Mouse (Mus musculus) kidney, adult 8-10 months (tissue): ENCODE results near the gene Cdan1.
"Not testable (repeated sequence)": the region's sequence is repeated elsewhere in the genome, so short reads cannot be mapped to it uniquely, and the experiment has no call there.

Experiments
- DNase-seq, 2 experiments: peaks; one replicate each; pipeline ENCODE4 v3.0.0; 2022

The Cdan1 gene

DNA sequence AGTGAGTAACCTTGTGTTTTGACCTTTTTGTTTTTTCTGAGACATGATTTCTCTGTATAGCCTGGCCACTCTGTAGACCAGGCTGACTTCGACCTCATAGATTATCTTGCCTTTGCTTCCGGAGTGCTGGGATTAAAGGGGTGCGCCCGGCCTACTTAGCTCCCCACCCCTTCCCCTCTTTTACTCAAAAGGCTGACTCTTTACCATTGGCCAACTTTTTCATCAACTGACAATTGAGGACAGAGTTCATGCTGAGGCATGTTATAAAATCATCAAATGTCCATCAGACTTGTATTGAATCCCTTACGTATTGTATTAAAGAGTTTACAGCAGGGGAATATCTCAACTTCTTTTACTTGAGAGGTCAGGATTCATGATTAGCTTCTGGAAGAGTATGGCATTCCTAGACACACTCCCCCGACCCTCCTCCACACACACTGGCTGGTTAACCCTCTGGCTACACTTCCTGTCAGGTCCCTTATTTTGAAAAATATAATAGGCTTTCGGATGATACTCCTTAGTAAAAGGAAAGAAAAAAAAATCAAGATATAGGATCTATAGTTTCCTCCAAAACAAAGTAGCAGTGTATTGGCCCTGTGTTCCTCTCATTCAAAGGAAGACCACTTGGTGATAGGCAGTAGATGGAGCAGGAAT, 117.9 kb downstream of the Cdan1 start:
- DNase-seq = no peak

DNA sequence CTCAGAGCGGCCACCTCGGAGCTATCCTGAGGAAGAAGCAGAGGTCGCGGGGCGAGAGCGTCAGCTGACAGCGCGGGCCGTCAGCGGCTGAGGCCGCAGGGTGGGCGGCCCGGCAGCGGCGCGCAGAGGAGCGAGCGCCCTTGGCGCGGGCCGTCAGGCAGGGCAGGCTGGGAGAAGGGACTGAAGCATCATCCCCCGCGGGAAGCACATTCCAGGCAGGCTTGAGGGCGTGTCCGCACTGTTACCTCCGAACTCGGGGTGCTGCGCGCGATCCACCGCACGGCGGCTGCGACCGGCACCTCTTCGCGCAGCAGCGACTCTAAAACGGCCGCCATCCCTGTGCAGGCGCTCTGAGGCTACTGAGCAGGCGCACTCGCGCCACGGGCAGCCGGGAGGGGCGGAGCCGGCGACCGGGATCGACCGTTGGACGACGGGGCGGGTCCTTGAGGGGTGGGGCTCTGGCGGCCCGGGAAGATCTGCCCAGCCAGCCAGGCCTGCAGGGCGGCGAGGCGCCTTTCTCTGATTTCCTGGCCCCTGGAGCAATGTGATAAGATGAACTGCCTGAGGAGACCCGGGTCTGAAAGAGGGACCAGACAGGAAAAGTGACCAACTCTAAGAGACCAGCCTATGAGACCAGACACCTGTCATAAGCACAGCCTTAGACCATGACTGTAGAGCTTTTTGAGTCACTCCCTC, 118.6 kb downstream of the Cdan1 start:
- peak; percentile 91 to 93 for DNase-seq

DNA sequence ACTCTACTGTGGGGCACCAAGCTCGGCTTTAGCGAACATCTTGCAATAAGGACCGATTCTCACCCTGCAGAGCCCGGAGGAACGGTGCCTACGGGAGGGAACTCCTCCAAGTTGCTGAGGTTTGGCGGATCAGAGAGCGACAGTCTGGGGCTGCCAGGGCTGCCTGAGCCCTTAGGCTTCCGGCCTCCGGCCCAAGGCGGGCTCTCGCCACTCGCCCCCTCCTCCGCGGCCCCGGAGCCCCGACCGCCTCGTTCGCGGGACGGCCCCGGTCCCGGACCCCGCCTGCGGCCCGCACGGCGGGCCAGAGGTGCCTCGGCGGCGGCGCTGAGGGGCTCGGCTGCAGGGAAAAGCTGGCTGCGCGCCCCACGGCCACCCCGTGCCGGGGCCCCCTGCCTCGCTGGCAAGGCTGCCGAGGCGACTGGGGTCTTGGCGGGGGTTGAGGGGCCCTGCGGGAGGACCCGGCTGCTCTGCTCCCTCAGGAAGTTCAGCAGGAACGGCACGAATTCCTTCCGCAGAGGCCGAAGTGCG, 119.2 kb downstream of the Cdan1 start:
- DNase-seq = no peak

DNA sequence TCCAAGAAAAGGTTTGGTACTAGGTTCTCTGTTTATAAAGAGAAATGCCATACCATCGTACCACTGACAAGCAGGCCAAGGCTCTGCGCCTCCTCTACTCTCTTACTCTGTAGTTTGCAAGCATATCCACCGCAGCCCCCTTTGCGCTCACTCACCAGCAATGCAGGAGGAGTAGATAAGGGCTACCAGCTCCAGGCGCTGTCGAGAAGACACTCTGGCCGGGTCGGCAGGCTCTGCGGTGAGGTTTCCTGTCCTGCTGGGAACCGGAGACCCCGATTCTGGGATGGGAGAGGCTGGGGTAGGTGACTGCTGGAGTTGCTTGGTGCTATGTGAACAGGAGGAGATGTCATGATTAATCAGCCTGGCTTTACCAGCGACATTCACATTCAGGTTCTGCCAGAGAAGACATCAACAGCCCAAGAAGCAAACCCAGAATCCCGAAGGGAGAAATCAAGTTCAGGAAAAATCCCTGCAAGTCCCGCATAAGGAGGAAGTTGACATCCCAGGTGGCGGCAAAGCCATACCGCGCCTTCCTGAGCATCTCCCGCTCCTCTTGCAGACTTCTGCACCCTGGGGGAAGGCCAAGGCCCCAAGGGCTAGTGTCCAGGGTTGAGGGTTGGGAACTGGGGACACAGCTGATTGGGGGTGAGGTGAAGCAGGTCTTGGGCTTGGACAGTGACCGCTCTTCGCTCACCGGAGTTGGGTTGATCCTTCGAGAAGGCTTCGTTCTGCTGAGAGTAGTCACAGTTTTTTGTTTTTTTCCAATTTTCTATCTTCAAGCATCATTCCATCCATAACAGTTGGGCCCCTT, 119.9 kb downstream of the Cdan1 start:
- DNase-seq = no peak

DNA sequence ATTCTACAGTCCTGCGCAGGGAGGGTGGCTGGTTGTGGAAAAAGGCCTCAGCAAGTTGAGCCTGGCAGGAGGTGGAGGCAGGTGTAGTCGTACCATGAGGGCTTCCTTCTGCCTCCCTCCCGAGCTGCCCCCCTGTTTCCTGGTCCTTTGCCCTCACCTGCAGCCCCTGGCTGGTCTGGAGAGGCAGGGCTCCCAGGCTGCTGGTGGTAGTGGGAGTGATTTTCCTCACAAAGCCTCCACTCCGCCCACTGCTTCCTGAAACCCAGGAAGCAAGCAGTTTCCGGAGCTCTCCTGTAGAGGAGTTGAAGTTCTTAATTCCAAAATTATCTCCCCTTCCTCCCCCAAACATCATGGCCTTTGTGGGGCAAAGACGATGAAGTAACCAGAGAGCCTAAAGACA, 125.8 kb downstream of the Cdan1 start:
- no peak for DNase-seq

DNA sequence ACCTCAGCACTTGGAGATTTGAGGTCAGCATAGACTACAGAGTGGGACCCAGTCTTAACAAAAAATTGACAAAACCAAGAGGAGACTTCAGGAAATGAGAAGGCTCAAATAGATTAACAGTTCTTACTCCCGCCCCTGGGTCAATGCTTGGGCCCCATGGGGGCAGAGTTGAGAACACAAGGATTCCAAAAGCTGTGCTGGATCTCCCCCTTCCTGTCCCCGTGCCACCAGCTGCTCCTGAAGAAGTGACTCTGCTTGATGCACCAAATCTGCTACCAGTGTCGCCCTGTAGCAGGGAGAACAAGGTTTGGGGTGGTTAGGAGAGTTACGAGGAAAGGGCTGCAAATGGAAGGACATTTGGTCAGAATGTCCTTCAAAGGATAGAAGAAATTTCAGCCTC, 126.3 kb downstream of the Cdan1 start:
- no peak for DNase-seq

DNA sequence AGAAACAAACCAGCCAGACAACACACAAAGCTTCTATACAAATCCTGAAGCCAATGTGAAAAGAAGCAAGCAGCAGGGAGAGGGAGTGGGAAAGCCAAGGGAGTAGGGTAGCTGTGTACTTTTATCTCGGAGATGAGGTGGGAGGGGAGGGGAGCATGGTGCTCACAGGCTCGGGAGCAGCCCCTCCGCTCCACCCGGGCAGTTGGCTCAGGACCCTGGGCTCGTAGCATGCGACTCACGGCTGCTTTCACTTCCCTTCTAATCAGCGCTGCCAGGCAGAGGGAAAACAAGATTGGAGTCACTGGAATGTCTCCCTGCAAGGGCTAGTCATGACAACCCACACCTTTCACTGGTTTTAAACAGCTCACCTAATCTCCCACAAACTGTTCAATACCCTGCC, 127.4 kb downstream of the Cdan1 start:
- DNase-seq = no peak

DNA sequence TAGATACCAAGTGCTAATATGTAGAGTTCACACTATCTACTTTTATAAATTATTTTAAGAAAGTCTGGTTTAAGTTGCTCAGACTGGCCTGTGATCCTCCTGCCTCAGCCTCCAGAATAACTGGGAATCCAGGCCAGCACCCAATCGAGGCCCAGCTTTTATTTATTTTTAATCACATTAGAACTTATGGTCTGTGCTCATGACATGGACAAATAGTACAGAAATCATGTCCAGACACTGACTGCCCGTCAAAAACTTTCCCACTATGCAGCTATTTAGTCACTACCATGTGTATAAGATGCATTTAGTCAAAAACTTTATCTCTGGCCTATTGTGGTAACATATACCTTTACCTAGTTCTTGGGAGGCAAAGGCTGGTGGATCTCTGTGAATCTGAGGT, 128.0 kb downstream of the Cdan1 start:
- no peak for DNase-seq

DNA sequence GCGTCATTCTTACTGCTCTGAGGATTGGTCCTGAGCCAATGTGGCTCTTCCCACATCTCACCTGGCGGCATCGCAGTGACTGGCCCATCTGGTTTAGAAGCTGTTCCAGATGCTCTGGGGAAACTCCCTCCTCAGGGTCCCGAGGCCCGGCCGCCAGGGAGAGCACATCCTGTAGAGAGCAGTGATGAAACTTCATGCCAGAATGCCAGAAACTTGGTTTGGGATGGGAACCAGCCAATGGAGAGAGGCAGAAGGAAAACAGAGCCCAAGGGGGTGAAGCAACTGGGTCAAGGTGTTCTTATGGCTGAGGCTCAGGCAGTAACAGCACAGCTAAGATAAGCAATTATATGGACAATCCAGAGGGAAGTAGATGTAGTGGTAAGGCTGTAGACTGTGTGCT, 129.1 kb downstream of the Cdan1 start:
- DNase-seq = no peak

DNA sequence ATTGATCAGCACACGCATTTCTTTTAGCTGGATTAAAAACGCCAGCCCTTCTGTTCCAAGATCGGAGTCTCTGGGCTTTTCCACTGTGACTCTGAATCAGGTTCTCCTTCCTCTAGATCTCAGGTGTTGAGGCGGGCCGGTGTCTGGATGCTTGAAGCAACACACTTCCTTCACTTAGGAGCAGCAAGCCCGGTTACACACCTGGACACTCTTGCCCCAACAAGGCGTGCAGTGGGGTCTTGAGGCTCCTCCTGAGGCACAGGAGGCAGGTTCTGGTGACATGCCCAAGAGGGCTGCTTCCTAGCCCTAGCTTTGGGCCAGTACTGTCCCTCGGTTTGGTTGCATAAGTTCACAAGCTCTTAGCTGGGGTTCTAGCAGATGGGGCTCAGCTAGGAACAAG, 131.4 kb downstream of the Cdan1 start:
- no peak for DNase-seq

DNA sequence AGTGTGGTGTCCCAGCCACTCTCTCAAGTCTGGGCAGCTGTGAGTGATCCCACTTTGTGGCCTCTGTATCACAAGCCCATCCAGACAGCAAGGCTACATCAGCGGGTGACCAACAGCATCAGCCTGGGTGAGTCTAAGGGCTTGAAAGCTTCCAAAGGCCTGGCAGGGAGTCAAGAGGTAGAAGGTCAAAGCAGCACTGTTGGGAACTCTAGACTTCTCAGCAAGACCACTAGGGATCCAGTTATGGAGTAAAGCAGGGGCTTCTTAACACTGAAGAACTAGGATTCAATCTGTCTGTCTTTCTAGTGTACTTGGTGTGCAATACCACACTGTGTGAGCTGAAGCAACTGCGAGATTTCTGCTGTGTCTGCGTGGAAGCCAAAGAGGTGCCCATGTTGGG, 136.5 kb downstream of the Cdan1 start:
- DNase-seq = no peak

DNA sequence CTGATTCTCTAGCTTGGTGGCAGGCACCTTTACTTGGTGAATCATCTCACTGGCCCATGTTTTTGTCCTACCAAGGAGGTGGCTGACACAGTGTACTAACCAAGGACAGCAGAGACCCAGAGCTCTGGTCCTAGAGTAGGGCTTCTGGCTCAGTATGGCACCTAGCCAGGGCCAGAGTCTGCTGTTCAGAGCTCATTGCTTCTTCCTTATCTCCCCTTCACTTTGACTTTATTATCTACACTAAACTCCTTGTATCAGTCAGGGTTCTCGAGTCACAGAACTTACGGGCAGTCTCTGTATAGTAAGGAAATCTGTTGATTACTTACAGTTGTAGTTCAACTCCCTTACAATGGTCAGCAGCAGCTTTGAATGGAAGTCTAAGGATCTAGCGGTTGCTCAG, 139.0 kb downstream of the Cdan1 start:
- DNase-seq = no peak

DNA sequence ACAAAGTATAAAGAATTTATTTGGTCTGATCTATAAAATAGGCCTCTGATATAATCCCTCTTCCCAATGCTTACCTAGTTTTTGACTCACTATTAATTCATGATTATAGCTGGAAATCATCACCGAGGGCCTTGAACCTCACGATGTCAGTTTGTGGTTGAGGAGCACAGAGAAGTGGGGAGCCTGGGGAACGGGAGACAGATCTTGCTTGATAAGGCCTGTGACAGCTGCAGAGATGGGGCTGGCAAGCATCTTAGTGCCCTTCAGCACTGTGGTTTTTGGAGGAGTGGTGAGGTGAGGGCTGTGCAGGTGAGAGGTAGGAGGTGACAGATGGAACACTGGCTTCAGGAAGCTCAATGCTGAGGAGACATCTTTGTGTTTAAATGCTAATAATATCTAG, 139.8 kb downstream of the Cdan1 start:
- DNase-seq = no peak

DNA sequence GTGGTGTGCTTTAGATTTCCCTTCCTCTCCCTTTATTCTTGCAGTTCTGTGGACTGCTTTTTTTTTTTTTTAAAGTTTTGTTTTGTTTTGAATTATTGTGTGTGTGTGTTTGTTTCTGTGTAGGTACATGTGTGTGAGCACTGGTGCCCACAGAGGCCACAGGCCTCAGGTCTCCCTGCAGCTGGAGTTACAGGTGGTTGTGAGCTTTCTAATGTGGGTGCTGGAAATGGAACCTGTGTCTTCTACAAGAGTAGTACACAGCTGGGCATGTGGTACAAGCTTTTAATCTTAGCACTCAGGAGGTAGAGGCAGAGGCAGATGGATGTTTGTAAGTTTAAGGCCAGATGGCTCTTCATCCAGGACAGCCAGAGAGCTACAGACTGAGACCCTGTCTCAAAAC, 142.9 kb downstream of the Cdan1 start:
- DNase-seq = no peak

DNA sequence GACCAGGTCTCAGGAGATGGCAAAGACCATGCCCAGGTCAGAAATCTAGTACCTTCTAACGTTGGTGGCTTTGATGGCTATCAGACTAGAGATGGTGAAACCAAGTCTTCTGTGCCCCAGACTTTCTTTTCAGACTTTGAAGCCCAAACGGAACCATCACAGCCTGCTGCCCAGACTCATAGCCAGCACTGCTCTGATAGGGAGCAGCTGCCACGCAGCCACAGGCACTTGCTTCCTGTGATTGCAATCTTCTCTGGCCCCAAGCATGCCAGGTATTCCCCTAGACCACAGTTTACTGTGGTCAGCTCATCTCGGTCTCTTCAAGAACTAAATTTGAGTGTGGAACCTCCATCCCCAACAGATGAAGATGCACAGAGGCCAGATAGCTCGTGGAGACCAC, 147.3 kb downstream of the Cdan1 start:
- no peak for DNase-seq

DNA sequence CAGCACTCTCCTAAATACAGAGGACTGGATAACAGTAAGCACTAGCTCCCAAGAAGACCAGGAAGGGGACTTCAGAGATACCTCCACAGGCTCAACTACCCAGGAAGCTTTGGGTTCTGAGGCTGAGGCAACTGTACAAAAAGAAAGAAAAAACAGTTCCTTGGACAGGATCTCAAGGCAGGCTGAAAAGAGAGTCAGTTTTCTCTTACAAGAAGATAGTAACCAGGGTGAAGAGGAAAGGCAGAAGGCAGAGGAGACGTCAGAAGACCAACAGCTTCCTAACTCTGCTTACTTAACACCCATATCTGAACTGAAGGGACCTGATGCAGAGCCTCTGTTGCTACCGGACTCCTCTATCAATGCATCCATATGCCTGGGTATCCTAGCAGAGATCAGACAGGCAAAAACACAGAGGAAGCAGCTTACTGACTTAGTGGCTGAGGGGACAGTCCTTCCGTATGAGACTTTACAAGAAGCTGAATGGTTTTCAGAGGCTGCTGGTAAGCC, 149.5 kb downstream of the Cdan1 start:
- DNase-seq = no peak

DNA sequence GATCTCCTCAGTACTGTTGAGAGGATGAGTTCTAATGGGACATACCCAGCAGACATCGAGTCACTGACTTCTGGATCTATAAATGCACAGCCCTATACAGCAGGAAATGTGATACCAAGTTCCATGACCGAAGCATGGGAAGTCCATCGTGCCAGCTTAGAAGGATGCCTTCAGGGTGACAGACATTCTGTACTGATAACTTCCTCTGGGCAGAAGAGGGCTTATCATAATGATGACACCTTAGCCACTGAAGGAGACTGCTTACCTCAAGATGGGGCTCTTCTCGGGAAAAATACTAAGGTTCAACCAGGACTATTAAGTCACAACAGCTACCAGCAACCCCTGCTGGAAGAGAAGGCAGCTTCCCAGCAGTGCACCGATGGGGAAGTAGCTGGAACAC, 152.2 kb downstream of the Cdan1 start:
- DNase-seq = no peak

DNA sequence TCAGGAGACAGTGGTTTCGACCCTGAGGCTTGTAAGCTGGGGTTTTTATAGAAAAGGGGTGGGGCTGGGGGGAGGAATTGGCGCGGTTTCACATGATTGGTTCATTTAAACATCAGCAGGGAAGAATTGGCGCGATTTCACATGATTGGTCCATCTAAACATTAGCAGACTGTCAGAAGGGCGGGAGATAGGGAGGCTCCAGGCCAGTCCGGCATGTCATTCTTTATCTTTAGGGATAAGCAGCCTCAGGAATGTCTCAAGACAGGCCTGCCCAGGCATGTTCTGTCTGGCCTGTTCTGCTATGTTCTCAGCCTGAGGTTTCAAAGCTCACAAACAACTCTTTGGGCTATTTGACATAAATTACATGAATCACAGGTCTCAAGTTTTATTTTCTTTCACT, 168.8 kb downstream of the Cdan1 start:
- not testable (repeated sequence) for DNase-seq

DNA sequence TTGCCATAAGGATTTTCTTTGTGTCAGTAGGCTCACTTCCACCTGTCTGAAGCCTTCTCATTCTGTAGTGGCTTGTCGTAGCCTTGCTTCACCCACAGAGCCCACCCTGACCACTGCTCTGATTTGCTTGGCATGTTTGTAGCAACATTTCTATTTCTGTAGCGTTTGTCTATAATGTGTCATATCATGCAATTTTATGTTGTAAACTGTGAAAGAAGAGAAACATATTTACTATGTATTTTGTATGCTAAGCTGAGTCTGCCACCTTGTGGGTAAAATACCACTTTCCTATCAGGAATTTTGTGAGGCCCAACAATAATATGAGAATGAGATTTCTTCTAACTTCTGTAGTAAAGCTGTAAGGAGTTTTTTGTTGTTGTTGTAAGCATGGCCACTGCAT, 179.7 kb downstream of the Cdan1 start:
- DNase-seq = no peak

DNA sequence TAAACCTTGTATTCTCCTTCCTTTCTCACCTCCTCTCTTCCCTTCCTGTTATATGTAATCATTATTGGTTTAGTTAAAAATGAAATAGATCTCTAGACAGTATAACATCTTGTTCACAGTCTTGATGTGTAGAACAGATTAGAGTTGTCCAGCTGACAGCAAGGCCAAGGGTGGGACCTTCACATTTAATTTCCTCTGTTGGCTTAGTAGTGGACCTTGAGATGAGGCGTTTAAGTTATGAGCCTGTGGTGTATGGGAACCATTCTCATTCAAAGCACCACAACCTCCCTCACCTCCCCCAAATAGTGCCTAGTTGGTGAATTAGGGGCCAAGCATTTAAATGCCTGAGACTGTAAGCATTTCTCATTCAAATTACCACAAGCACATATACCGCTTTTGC, 182.5 kb downstream of the Cdan1 start:
- no peak for DNase-seq
